Mouse (Mus musculus): ENCODE results near the gene Smarce1. TPM values are rescaled to one million over a fixed set of nuclear protein-coding genes. Genes with fewer than 3 reads are reported as not detected.
"Not testable (repeated sequence)": the region's sequence is repeated elsewhere in the genome, so short reads cannot be mapped to it uniquely, and the experiment has no call there.

Gene Smarce1
- total and polyA plus RNA-seq, 2 experiments from 2014 or later: 94.9 to 170 TPM

GRCm38 (mm10) chr11:99250666-99251065 is 19.8 kb upstream of the Smarce1 start:
- no peak for DNase-seq (ENCODE audit: low spot score)
- no peak for ATAC-seq (ENCODE audit: low FRiP score)
- no peaks in the 10 kb centered on the region for H3K36me3 ChIP-seq (ENCODE audit: insufficient read depth, low read length)
- no peak overlapping the region for H3K9ac ChIP-seq (replicated peaks; ENCODE audit: low read length, poor library complexity, severe bottlenecking)
- no peak for TF ChIP-seq CTCF (IDR thresholded peaks at IDR 0.05)
- H3K4me3 ChIP-seq (ENCODE audit: low read depth, low read length): no peak overlapping the region
- no peak overlapping the region for H3K27ac ChIP-seq (ENCODE audit: low read depth, low read length)
- H3K4me2 ChIP-seq (ENCODE audit: low read depth, low read length, poor library complexity, severe bottlenecking): no peak overlapping the region
- no peaks in the 10 kb centered on the region for H3K27me3 ChIP-seq (ENCODE audit: insufficient read depth, low read length)
- 87% methylated on average over 3 of the region's 3 CpGs for WGBS
- no peaks in the 10 kb centered on the region for H3K9me3 ChIP-seq (ENCODE audit: low read length)
- no peaks in the 10 kb centered on the region for H3K4me1 ChIP-seq (ENCODE audit: insufficient read depth, low read length)

- Histone ChIP-seq H3K36me3 (ENCODE audit: insufficient read depth, low read length) (no peaks in the 10 kb centered on the region), H3K9me3 (ENCODE audit: low read length) (no peaks in the 10 kb centered on the region), H3K27me3 (ENCODE audit: insufficient read depth, low read length) (no peaks in the 10 kb centered on the region), H3K4me1 (ENCODE audit: insufficient read depth, low read length) (no peaks in the 10 kb centered on the region), H3K9ac (replicated peaks; ENCODE audit: low read length, poor library complexity, severe bottlenecking) (no peak overlapping the region), H3K4me3 (ENCODE audit: low read depth, low read length) (no peak overlapping the region), H3K27ac (ENCODE audit: low read depth, low read length) (no peak overlapping the region), H3K4me2 (ENCODE audit: low read depth, low read length, poor library complexity, severe bottlenecking) (no peak overlapping the region)
- 66% methylated on average over 5 of the region's 5 CpGs for WGBS
- TF ChIP-seq CTCF (IDR thresholded peaks at IDR 0.05): no peak
- ATAC-seq (ENCODE audit: low FRiP score) (no peak), DNase-seq (ENCODE audit: low spot score) (no peak)
Observed at GRCm38 (mm10) chr11:99250241-99250640, 19.4 kb upstream of the Smarce1 start.

DNA sequence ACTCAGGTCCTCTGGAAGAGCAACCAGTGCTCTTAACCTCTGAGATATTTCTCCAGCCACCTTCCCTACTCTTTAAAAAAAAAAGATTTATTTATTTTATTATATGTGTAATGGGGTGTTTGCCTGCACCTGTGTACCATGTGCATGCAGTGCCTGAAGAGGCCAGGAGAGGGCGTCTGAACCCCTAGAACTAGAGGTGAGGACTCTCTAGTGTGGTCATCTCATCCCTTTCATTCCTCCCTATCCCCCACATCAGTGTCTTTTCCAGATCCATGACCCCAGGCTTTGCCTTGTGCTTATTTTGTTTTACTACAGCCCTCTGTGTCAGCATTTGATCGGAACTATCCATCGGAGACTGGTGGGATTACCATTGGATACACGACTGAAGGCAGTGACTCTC is 18.3 kb upstream of the Smarce1 start:
- ATAC-seq (ENCODE audit: low FRiP score) (no peak), DNase-seq (ENCODE audit: low spot score) (peak; percentile 42)
- peak; percentile 61 for TF ChIP-seq CTCF (IDR thresholded peaks at IDR 0.05)
- Histone ChIP-seq H3K27ac (ENCODE audit: low read depth, low read length) (no peak overlapping the region), H3K27me3 (ENCODE audit: insufficient read depth, low read length) (no peaks in the 10 kb centered on the region), H3K9ac (replicated peaks; ENCODE audit: low read length, poor library complexity, severe bottlenecking) (no peak overlapping the region), H3K4me3 (ENCODE audit: low read depth, low read length) (no peak overlapping the region), H3K9me3 (ENCODE audit: low read length) (no peaks in the 10 kb centered on the region), H3K4me2 (ENCODE audit: low read depth, low read length, poor library complexity, severe bottlenecking) (no peak overlapping the region), H3K4me1 (ENCODE audit: insufficient read depth, low read length) (no peaks in the 10 kb centered on the region), H3K36me3 (ENCODE audit: insufficient read depth, low read length) (no peaks in the 10 kb centered on the region)
- WGBS: 58% methylated on average over 4 of the region's 4 CpGs

DNA sequence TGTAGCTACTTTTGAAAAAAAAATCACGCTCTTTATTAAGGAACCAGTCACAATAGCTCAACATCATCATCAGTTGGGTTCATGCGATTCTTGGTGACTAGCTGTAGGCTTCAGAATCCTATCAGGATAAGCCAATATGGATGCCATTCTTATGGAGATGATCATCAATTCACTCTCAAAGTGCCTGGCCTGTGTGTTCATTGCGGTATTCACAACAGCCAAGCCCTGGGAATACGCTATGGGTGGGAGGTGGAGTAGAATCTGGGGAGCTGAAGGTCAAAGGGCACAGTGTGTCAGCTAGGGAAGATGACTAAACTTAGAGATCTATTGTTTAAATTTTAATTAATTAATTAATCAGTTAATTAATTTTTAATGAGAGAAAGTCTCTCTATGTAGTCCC is 17.1 kb upstream of the Smarce1 start:
- H3K9ac ChIP-seq (replicated peaks; ENCODE audit: low read length, poor library complexity, severe bottlenecking): no peak overlapping the region
- H3K27me3 ChIP-seq (ENCODE audit: insufficient read depth, low read length): no peaks in the 10 kb centered on the region
- H3K27ac ChIP-seq (ENCODE audit: low read depth, low read length): no peak overlapping the region
- H3K9me3 ChIP-seq (ENCODE audit: low read length): no peaks in the 10 kb centered on the region
- H3K36me3 ChIP-seq (ENCODE audit: insufficient read depth, low read length): no peaks in the 10 kb centered on the region
- no peaks in the 10 kb centered on the region for H3K4me1 ChIP-seq (ENCODE audit: insufficient read depth, low read length)
- H3K4me3 ChIP-seq (ENCODE audit: low read depth, low read length): no peak overlapping the region
- 91% methylated on average over 4 of the region's 4 CpGs for WGBS
- no peak for DNase-seq (ENCODE audit: low spot score)
- H3K4me2 ChIP-seq (ENCODE audit: low read depth, low read length, poor library complexity, severe bottlenecking): no peak overlapping the region
- no peak for TF ChIP-seq CTCF (IDR thresholded peaks at IDR 0.05)
- no peak for ATAC-seq (ENCODE audit: low FRiP score)

DNA sequence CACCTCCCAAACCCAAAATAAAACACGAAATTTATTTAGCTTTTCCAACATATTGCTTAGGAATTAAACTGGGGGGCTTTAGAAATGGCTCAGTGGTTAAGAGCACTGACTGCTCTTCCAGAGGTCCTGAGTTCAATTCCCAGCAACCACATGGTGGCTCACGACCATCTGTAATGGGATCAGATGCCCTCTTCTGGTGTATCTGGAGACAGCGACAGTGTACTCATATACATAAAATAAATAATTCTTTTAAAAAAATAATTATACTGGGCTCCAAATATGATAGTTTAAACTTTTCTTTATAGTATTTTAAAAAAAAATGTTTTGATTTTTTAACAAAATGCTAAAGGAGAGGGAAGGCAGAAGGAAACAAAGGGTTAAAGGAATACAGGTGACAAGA is 13.7 kb upstream of the Smarce1 start:
- ATAC-seq (ENCODE audit: low FRiP score); H3K27me3 ChIP-seq (ENCODE audit: insufficient read depth, low read length); H3K9ac ChIP-seq (replicated peaks; ENCODE audit: low read length, poor library complexity, severe bottlenecking); H3K36me3 ChIP-seq (ENCODE audit: insufficient read depth, low read length); H3K4me1 ChIP-seq (ENCODE audit: insufficient read depth, low read length); H3K9me3 ChIP-seq (ENCODE audit: low read length); DNase-seq (ENCODE audit: low spot score): not testable (repeated sequence)
- Histone ChIP-seq H3K4me3 (ENCODE audit: low read depth, low read length) (peak overlapping the region; percentile 34; the same call in 1 of the 2 replicates), H3K4me2 (ENCODE audit: low read depth, low read length, poor library complexity, severe bottlenecking) (peak overlapping the region; percentile 58; the same call in 1 of the 2 replicates), H3K27ac (ENCODE audit: low read depth, low read length) (peak overlapping the region; percentile 74; the same call in 1 of the 2 replicates)
- peak; percentile 46 for TF ChIP-seq CTCF (IDR thresholded peaks at IDR 0.05)
- 44% methylated on average over 3 of the region's 3 CpGs for WGBS

GRCm38 (mm10) chr11:99243820-99244374 is 13.1 kb upstream of the Smarce1 start, which contains the start of gene Krt222:
Gene Krt222, minus strand, starts transcription at chr11:99244085.
- peak; percentile 50 for DNase-seq (ENCODE audit: low spot score)
- Histone ChIP-seq H3K4me1 (ENCODE audit: insufficient read depth, low read length) (no peaks in the 10 kb centered on the region), H3K27ac (ENCODE audit: low read depth, low read length) (peak within 1 kb of the TSS; percentile 74), H3K4me2 (ENCODE audit: low read depth, low read length, poor library complexity, severe bottlenecking) (peak within 1 kb of the TSS; percentile 58), H3K9me3 (ENCODE audit: low read length) (no peaks in the 10 kb centered on the region), H3K9ac (replicated peaks; ENCODE audit: low read length, poor library complexity, severe bottlenecking) (peak within 1 kb of the TSS; percentile 61), H3K27me3 (ENCODE audit: insufficient read depth, low read length) (no peaks in the 10 kb centered on the region), H3K36me3 (ENCODE audit: insufficient read depth, low read length) (no peaks in the 10 kb centered on the region), H3K4me3 (ENCODE audit: low read depth, low read length) (peak within 1 kb of the TSS; percentile 34)
- TF ChIP-seq CTCF (IDR thresholded peaks at IDR 0.05): no peak
- ATAC-seq (ENCODE audit: low FRiP score): no peak
- 8% methylated on average over 17 of the region's 17 CpGs for WGBS
